Mouse (Mus musculus) olfactory bulb, adult 2 months (tissue): ENCODE measurements around the gene Glud1.
"Not testable (repeated sequence)": the region's sequence is repeated elsewhere in the genome, so short reads cannot be mapped to it uniquely, and the experiment has no call there.

Experiments used
- CTCF ChIP-seq: fragments of 200-500 bp; IDR thresholded peaks from 2 replicates; pipeline ENCODE4 v1.5.1; 2012; ENCODE audit warnings: low read depth, mild to moderate bottlenecking, low read length, moderate library complexity; ENCODE audit not compliant: insufficient read depth
- POLR2A ChIP-seq: fragments of 200-500 bp; IDR thresholded peaks from 2 replicates; pipeline ENCODE4 v1.6.1; 2012; ENCODE audit warnings: mild to moderate bottlenecking, low read depth, low read length, moderate library complexity; ENCODE audit not compliant: insufficient read depth

GRCm38 (mm10) chr14:34314383-34314782 is 3.9 kb downstream of the Glud1 start:
- not testable (repeated sequence) for TF ChIP-seq CTCF, POLR2A
